Mouse (Mus musculus) lung, embryonic 14.5 days (tissue): ENCODE results near the gene Cntnap2. TPM values are rescaled to one million over a fixed set of nuclear protein-coding genes. Genes with fewer than 3 reads are reported as not detected.

ENCODE experiments used
- ATAC-seq: fragments of 200-750 bp; cut with Nextera tagmentation; 2 replicates; pipeline ENCODE4 v1.8.0; 2017; ENCODE audit warnings: mild to moderate bottlenecking, moderate TSS enrichment, moderate library complexity; ENCODE audit not compliant: insufficient read depth
- DNase-seq: peaks from one replicate; pipeline ENCODE4 v3.0.0-alpha.2; 2015
- H3K27ac ChIP-seq: fragments of 300-500 bp; sonication (generic); 2 replicates; pipeline ENCODE4 v1.5.1; 2014; ENCODE audit warnings: low read depth, mild to moderate bottlenecking, moderate library complexity
- H3K27me3 ChIP-seq: fragments of 300-500 bp; sonication (generic); 2 replicates; pipeline ENCODE4 v1.6.1; 2014; ENCODE audit warnings: low read length, control low read depth; ENCODE audit not compliant: insufficient read depth
- H3K36me3 ChIP-seq: fragments of 300-500 bp; sonication (generic); 2 replicates; pipeline ENCODE4 v1.6.1; 2014; ENCODE audit warnings: control low read depth; ENCODE audit not compliant: insufficient read depth
- H3K4me1 ChIP-seq: fragments of 300-500 bp; sonication (generic); 2 replicates; pipeline ENCODE4 v1.6.1; 2014; ENCODE audit warnings: antibody characterized with exemption, control low read depth; ENCODE audit not compliant: insufficient read depth
- H3K4me2 ChIP-seq: fragments of 300-500 bp; sonication (generic); 2 replicates; pipeline ENCODE4 v1.6.1; 2014; ENCODE audit warnings: mild to moderate bottlenecking
- H3K4me3 ChIP-seq: fragments of 300-500 bp; sonication (generic); 2 replicates; pipeline ENCODE4 v1.5.1; 2014; ENCODE audit warnings: low read depth, low read length
- H3K9ac ChIP-seq: fragments of 300-500 bp; sonication (generic); 2 replicates; pipeline ENCODE4 v1.6.1; 2014
- H3K9me3 ChIP-seq: fragments of 300-500 bp; sonication (generic); 2 replicates; pipeline ENCODE4 v1.6.1; 2016; ENCODE audit warnings: low read depth, low read length, control low read depth
- CTCF ChIP-seq: IDR thresholded peaks from 2 replicates; pipeline ENCODE4 v1.5.1; 2016; ENCODE audit warnings: antibody characterized with exemption, low read depth
- WGBS: fragments of 180-500 bp; shearing (Covaris S2); extraction: QIAGEN DNeasy Blood & Tissue Kit; methylation state at CpG from one replicate; pipeline ENCODE4 v1.1.7; 2014; 5-methylcytosine and 5-hydroxymethylcytosine counted together
- polyA plus RNA-seq: library from polyadenylated mRNA; unstranded; fragments of >200 nt; fragmentation: Nextera tagmentation; extraction: Ambion mirVana; gene quantifications from 2 replicates; pipeline ENCODE4 v1.2.1, GENCODE M21; 2014

The Cntnap2 gene
- polyA plus RNA-seq, 1 experiment from 2014 or later = 1.0 TPM

GRCm38 (mm10) chr6:47014886-47015586, 1955.9 kb downstream of the Cntnap2 start:
- Histone ChIP-seq H3K4me3 (no peak overlapping the region), H3K9ac (no peak overlapping the region), H3K27ac (no peak overlapping the region), H3K4me2 (no peak overlapping the region), H3K4me1 (no peaks in the 10 kb centered on the region), H3K36me3 (no peaks in the 10 kb centered on the region), H3K9me3 (no peaks in the 10 kb centered on the region), H3K27me3 (no peaks in the 10 kb centered on the region)
- DNase-seq = no peak
- TF ChIP-seq CTCF = no peak
- 68% methylated on average over 1 of the region's 1 CpGs for WGBS
- no peak for ATAC-seq

GRCm38 (mm10) chr6:47026064-47026686, 1967.0 kb downstream of the Cntnap2 start:
- 69% methylated on average over 4 of the region's 4 CpGs for WGBS
- Histone ChIP-seq H3K9ac (no peak overlapping the region), H3K4me3 (no peak overlapping the region), H3K27me3 (no peaks in the 10 kb centered on the region), H3K4me2 (no peak overlapping the region), H3K9me3 (no peaks in the 10 kb centered on the region), H3K27ac (no peak overlapping the region), H3K4me1 (no peaks in the 10 kb centered on the region), H3K36me3 (no peaks in the 10 kb centered on the region)
- ATAC-seq (no peak), DNase-seq (no peak)
- TF ChIP-seq CTCF = no peak

- no peak for TF ChIP-seq CTCF
- whole genome bisulfite sequencing = 55% methylated on average over 2 of the region's 2 CpGs
- no peak overlapping the region for H3K9ac ChIP-seq
- no peaks in the 10 kb centered on the region for H3K9me3 ChIP-seq
- ATAC-seq (no peak), DNase-seq (no peak)
- H3K4me2 ChIP-seq = no peak overlapping the region
- no peaks in the 10 kb centered on the region for H3K4me1 ChIP-seq
- H3K36me3 ChIP-seq = no peaks in the 10 kb centered on the region
- no peaks in the 10 kb centered on the region for H3K27me3 ChIP-seq
- no peak overlapping the region for H3K4me3 ChIP-seq
- no peak overlapping the region for H3K27ac ChIP-seq
These were observed 1972.2 kb downstream of the Cntnap2 start for GRCm38 (mm10) chr6:47031362-47031761.

GRCm38 (mm10) chr6:47042602-47043001, 1983.4 kb downstream of the Cntnap2 start:
- no peak overlapping the region for H3K4me3 ChIP-seq
- no peak for TF ChIP-seq CTCF
- H3K36me3 ChIP-seq = no peaks in the 10 kb centered on the region
- no peaks in the 10 kb centered on the region for H3K4me1 ChIP-seq
- no peaks in the 10 kb centered on the region for H3K27me3 ChIP-seq
- no peak overlapping the region for H3K27ac ChIP-seq
- H3K4me2 ChIP-seq = no peak overlapping the region
- no peak overlapping the region for H3K9ac ChIP-seq
- ATAC-seq = no peak
- H3K9me3 ChIP-seq = no peaks in the 10 kb centered on the region
- no peak for DNase-seq
- WGBS = 89% methylated on average over 1 of the region's 1 CpGs

- no peak for DNase-seq
- TF ChIP-seq CTCF = no peak
- Histone ChIP-seq H3K4me2 (no peak overlapping the region), H3K4me3 (no peak overlapping the region), H3K9ac (no peak overlapping the region), H3K27ac (no peak overlapping the region), H3K9me3 (no peaks in the 10 kb centered on the region), H3K36me3 (no peaks in the 10 kb centered on the region), H3K4me1 (no peaks in the 10 kb centered on the region), H3K27me3 (no peaks in the 10 kb centered on the region)
- WGBS = 91% methylated on average over 1 of the region's 1 CpGs
- ATAC-seq = no peak
These were observed 1984.4 kb downstream of the Cntnap2 start for GRCm38 (mm10) chr6:47043586-47043985.

- H3K4me3 ChIP-seq = peak overlapping the region; percentile 37
- H3K27ac ChIP-seq = no peak overlapping the region
- no peak for TF ChIP-seq CTCF
- H3K9me3 ChIP-seq = no peaks in the 10 kb centered on the region
- no peaks in the 10 kb centered on the region for H3K4me1 ChIP-seq
- DNase-seq (no peak), ATAC-seq (peak; percentile 49)
- H3K9ac ChIP-seq = peak overlapping the region; percentile 32
- no peaks in the 10 kb centered on the region for H3K36me3 ChIP-seq
- no peaks in the 10 kb centered on the region for H3K27me3 ChIP-seq
- peak overlapping the region; percentile 65 for H3K4me2 ChIP-seq
- 2% methylated on average over 46 of the region's 46 CpGs for WGBS
These were observed 1985.4 kb downstream of the Cntnap2 start for GRCm38 (mm10) chr6:47044385-47045200.

GRCm38 (mm10) chr6:47049051-47049450, 1989.9 kb downstream of the Cntnap2 start:
- no peaks in the 10 kb centered on the region for H3K27me3 ChIP-seq
- no peak overlapping the region for H3K4me2 ChIP-seq
- no peak overlapping the region for H3K4me3 ChIP-seq
- H3K27ac ChIP-seq = no peak overlapping the region
- no peak for DNase-seq
- TF ChIP-seq CTCF = no peak
- H3K9me3 ChIP-seq = no peaks in the 10 kb centered on the region
- WGBS = 58% methylated on average over 5 of the region's 5 CpGs
- no peak overlapping the region for H3K9ac ChIP-seq
- H3K36me3 ChIP-seq = no peaks in the 10 kb centered on the region
- no peak for ATAC-seq
- H3K4me1 ChIP-seq = no peaks in the 10 kb centered on the region
